Mouse (Mus musculus): ENCODE results near the gene Pid1.
A peak's percentile ranks its signal among the peaks of the same experiment; 100 is the strongest.
"Not testable (repeated sequence)": the region's sequence is repeated elsewhere in the genome, so short reads cannot be mapped to it uniquely, and the experiment has no call there.

The Pid1 gene

DNA sequence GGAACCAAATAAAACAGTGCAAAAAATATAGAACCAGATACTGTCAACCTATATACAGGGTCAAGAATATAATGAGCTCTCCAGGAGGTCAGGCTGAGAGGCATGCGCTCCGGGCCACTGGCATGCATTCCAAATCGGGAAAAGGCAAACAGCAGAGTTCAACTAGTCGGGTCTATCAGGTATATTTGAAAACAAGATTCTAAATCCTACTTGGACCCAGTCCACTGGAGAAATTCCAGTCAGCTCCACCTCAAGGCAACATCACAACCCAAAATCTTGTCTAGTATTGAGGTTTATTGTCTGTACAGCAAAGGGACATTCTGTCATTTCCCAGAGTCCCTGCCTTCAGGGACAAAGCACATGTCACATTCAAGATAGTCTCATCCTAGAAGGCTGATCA, 91.0 kb downstream of the Pid1 start:
- no peak for DNase-seq (ENCODE audit: low read depth, low spot score)

DNA sequence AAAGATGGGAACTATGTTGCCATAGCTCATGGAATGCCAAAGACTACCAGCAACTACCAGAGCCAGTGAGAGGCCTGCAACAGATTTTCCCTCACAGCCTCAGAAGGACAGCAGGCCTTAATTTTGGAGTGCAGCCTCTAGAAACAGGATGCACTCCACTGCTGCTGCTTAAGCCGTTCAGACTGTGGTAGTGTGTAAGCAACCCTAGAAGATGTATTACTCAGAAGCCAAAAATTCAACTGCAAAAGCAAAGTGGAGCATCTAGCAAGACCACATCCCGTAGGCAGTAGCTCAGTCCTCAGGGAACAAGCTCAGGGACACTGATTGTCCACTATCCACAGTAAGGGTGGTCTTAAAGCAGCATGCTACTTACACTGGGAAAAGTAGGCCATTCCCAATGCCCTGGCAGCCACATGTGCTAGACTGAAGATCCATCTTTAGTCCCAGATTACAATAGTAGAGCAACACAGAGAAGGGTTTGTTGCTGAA, 92.2 kb downstream of the Pid1 start:
- DNase-seq (ENCODE audit: low read depth, low spot score): no peak

DNA sequence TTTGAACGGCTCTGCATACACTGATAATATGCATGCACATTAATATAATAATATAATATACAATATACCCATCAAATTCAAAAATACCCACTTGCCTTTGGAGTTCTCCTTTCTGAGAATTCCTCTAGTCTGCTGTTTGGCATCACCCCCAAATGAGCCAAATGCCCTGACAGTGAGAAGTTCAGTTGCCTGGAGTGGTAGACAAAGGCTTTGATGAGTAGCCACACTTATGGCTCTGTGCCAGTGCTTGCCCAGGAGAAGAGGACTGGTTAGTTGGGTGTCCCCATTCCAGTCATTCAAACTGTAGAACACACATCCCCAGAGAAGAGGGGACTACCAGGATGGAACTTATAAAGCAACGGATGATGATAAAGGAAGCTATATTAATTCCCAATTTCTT, 106.3 kb downstream of the Pid1 start:
- DNase-seq (ENCODE audit: low read depth, low spot score): no peak

DNA sequence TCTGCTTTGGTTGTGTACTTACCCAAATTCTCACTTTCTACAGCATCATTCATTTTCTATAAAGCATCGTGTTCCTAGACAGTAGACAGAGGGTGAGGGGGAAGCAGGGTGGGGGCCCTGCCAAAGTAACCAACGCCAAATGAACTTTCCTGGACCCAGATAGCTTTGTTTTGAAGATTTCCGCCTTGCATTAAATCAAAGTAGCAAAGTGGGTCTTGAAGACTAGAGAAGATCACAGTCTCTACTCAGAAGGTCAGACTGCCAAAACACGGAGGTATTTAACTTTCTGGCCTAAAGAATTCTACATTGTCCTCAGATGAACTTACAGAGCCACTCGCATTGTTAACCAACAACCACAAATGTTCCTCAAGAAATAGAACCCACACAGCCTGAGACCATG, 109.6 kb downstream of the Pid1 start:
- DNase-seq (ENCODE audit: low read depth, low spot score): no peak

DNA sequence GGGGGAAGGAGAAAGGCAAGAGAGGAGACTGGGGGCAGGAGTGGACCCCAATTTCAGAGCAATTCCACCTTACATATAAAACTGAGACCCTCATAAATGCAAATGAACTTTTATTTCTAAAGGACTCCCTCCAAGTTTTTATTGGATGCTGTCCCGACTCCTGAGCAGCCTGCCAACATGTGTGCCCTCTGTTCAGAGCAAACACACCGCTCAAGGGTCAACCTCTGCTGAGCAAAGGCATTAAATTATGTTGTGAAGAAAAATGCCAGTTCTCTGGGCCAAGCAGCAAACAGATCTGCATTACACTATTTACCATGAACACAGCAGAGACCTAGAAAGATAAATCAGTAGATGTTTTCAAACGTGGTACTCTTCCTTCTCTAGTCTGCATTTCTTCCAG, 110.1 kb downstream of the Pid1 start:
- no peak for DNase-seq (ENCODE audit: low read depth, low spot score)

DNA sequence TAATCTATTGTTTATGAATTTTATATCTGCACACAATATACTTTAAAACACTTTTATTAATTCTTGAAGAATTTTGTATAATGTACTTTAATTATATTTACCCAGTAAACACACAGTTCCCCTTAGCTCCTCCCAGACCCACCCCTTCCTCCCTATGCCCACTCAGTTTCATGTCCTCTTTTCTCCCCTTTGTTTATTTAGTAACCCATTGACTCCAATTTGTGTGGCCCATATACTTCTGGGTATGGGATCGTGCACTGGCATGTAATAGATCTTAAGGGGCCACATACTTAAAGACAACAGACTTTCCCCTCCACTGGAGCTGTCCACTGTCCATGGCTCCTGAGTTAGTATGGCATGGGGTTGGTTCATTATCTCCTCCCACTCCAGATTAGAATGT, 112.8 kb downstream of the Pid1 start:
- DNase-seq (ENCODE audit: low read depth, low spot score): no peak

DNA sequence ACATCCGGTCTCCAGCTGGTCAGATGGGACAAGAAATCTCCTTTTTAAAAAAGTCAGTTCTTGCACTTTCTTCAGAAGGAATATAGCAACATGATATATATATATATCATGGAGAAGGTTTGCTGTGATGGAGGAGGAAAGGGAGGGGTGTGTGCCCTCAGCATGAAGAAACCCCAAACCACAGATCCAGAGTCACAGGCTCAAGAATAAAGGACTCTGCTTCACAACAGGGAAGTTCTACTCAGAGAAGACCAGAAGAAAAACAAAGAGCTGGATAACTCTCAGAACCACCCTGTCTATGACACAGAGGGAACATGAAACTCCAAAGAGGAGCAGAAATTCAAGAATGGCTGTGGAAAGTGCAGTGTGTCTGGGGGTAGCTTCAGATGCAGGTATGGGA, 113.2 kb downstream of the Pid1 start:
- DNase-seq (ENCODE audit: low read depth, low spot score): no peak

DNA sequence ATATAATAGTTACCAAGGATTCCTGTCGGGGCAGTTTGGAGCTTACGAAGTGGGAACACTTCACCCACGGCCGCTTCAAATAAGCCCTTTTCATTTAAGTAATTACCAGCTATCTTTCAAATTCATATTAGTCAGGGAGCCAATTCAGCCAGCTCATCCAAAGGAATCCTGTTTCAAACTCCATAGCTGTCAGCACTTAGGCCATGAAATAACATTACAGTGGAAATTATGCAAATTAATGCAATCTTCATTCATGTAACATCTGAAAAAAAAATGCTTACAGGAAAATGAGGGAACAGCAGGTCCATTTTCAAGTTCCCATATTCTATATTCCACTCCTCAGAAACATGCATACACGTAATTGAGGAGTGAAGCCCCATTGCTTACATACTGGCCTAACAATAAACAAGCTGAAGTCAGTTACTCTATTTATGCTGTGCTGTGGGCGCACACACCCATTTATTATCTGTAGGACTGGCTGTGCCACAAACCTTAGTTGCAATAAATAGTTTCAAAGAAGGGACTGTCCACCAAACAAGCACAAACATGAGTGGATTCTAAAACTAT, 114.1 kb downstream of the Pid1 start:
- DNase-seq (ENCODE audit: low read depth, low spot score): peak; percentile 35

DNA sequence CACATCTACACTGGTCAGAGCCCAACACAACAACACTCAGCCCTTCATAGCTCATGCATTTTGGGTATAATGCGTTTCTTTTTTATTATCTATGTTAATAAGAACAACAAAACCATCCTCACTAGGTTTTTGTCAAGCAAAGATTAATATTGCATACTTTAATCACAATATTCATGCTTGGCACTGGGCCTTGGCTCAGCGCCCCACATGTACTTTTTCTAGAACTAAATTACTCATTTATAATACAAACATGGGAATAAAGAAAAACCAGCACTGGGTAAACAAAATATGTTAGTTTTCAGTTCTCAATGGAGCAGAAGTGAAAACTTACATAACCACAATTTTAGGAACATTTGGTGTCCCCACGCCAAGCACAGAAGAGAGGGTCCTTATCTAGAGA, 116.9 kb downstream of the Pid1 start:
- no peak for DNase-seq (ENCODE audit: low read depth, low spot score)

DNA sequence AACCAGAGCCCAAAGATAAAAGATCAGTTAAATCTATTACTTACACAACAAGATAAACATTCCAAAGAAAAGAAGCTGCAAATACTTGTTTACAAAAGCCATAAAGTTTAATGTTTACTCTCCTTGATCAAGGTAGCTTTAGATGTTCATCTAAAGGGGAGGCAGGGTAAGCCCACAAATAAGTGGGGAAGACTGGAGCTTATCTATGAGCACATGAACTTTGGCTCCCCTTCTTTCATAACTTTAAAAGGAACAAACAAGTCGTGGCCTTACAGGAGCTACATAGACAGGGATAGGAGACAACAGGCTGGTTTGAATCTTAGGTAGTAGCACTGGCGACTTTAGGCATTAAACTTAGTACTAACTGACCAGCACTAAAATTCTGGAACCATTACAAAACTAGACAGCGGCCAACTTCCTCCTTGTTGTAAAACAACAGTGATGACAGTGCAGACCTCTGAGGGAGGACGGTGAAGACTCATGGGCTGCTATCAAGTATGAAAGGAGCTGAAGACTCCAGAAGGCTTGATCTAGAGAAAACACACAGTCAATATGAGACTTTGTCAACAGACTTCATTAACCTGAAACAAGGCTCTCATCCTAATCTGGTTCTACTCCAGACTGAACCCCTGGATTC, 122.7 kb downstream of the Pid1 start:
- DNase-seq (ENCODE audit: low read depth, low spot score): no peak

DNA sequence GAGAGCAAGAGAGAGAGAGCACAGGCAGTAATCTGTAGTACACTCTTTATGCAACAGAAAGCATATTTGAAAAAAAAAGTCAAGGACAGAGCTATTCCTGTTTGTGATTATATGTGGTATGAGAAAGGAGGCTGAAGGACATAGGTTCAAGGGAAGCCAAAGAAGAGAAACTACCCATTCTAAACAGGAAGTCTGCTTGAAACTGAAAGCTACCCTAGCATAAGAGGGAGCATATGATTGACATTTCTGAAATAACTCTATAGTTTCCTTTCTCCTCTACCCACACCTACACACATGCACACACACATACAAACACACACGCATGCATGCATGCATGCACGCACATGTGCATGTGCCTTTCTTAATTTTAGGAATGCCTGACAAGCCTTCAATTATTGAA, 123.8 kb downstream of the Pid1 start:
- DNase-seq (ENCODE audit: low read depth, low spot score): no peak

DNA sequence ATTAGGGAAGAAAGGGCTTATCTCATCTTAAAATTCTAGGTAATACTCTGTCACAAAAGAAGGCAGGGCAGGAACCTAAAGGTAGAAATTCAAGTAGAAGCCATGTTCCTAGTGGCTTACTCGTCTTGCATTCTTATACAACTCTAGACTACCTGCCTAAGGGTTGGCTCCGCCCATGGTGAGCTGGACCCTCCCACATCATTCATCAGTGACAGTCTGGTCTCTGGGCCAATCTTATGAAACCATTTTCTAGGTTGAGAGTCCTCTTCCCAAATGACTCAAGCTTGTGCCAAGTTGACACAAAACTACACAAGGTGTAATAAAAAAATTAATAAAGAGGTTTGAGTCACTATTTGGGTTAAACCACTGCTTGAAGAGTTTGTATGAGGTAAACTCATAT, 133.5 kb downstream of the Pid1 start:
- no peak for DNase-seq (ENCODE audit: low read depth, low spot score)

DNA sequence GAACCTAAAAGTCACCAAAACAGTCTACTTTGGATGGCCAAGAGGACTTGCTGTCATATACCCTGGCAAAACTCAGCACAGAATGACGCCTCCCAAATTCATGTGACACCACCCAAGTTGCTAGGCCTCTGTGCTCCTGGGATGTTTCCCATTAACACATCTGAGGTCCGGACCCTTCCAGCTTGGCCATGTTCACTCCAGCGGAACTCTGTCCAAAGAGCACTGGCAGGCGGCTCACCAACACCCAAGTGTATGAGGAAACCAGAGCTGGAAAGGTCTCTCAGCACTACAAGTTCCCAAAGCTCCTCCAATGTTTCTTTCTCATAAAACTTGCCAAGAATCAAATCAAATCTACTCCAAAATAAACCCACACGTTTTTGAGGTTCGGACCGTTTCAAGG, 138.4 kb downstream of the Pid1 start:
- no peak for DNase-seq (ENCODE audit: low read depth, low spot score)

DNA sequence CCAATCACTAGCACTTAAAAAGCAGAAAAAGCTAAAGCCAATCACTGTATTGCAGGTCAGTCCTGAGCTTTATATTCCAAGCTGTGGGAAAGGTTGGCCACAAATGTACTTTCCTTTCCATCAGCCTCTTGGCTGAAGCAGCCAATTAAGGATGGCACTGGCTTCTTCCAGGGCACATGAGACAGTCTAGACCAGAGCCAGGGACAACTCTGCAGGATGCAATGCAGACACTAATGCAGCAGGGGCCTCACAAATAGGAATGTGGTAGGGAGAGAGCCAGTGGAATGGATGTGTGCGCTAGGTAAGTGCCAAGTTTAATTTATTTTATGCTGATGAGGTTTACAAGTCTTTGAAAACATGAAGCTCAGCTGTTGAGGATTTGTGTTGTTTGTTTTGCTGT, 141.9 kb downstream of the Pid1 start:
- peak; percentile 54 for DNase-seq (ENCODE audit: low read depth, low spot score)

DNA sequence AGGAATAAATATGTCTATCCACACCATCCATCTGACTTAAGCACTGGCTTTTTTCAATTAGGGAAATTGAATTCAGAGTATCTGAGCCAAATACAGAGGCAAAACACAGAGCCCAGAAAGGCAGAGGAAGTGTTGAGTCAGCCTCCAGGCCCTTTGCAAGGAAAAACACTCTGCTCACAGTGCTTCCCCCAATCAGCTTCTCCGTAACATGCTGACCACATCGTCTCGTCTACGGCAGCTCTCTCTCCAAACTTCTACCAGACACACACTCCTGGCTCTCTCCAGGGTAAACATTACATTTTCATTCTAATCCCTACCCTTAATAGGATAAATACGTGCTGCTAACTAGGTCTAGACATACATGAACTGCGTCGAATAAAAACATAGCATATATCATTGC, 145.4 kb downstream of the Pid1 start:
- peak; percentile 79 for DNase-seq (ENCODE audit: low read depth, low spot score)

DNA sequence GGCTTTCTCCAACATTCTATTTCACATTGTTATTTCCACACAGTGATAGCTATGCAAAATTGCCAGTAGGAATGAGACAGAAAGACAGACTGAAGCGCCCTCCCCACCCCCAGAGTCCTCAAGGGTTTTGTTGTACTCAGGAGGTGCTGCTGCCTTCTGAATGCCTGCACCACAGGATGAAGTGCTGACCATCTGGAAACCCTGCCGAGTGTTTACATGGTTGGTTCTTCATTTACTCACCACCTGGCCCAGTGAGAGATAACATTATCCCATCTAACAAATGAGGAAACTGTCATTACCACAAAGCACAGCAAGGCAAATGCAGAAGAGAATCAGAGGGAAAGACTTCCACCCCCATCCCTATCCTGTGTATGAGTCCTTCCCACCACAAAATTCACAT, 146.2 kb downstream of the Pid1 start:
- peak; percentile 89 for DNase-seq (ENCODE audit: low read depth, low spot score)

DNA sequence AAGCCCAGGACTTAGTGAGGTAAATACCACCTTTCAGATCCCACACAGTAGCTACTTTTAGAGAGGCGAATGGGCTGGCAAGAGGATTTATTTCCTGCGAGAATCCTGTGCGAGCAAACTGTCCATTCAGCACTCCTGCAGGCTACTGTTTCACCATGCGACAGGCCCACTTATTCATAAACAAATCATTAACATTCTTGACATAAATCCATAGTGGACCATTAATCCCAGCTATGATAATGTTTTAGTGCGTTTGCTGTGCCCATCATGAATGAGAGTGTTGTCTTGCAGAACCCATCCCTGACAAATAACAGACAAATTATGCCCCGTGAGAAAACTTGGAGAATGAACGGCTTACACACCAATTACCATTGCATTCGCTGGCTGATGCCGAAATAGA, 152.5 kb downstream of the Pid1 start:
- peak; percentile 58 for DNase-seq (ENCODE audit: low read depth, low spot score)

DNA sequence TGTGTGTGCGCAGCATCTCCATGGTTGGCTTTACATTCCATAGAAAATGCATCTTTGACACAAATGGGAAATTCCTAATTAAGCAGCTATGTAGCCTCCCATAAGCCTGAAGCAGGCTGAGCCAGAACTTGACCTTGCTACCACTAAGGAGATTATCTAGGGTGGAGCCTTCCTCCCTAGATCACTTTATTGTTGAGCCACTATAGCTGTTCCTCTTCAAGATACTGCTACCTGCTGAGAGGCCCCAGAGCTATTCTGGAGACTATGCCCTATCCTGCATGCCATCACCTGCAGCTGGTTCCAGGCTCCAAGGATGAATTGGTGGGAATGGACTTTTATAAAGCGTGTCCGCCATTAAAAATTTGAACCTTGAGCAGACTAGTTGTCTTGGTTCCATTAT, 158.2 kb downstream of the Pid1 start:
- not testable (repeated sequence) for DNase-seq (ENCODE audit: low read depth, low spot score)

DNA sequence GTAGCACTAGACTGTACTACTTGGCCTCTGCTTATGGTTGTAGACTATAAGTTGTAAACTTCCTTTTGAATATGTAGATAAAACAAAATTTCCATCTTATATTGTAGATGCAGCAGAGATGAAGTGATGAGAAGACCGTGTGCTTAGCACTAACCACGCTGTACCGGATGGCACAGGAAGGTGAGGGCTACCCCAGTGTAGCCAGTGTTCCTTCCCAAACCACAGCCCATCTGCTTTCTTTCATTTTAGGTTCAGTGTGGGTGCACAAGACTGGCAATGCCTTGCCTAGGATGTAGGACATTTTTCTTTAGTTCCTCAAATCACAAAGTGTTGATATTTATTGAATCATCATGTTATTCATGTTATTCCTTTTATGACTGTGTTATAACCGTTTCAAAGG, 160.5 kb downstream of the Pid1 start:
- DNase-seq (ENCODE audit: low read depth, low spot score): peak; percentile 84

DNA sequence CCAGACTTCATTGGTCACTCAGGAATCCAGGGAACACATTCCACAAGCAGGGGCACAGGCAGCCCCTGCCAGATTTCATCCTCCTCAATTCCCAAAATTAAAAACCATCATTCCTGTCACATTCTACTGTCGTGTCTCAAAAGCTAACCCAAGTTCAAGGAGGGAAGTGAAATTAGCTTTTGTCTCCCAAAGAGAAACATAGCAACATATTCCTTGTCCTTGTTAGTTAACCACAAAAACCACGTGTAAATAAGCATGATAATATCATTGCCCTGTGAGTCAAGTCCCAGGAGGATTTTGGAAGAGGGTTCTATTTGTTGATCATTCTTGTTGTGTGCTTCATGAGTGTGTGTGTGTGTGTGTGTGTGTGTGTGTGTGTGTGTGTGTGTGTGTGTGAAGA, 164.1 kb downstream of the Pid1 start:
- no peak for DNase-seq (ENCODE audit: low read depth, low spot score)

DNA sequence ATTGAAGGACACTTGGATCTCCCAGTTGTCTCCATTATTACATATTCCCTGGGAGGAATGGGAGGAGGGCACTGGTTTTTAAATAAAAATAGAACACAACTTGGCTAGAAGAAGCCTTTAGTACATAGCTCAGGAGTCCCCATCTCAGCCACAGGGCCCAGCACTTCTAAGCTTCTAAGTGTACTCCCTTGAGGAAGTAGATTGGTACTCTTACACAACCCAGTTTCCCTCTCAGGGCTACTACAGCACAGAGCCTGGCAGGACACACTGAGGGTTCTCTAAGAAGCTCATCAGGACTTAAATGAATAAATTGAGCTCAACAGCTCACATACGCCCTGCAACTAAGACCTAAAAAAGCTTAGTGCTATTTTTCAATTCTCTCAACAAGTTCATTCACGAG, 165.1 kb downstream of the Pid1 start:
- peak; percentile 35 for DNase-seq (ENCODE audit: low read depth, low spot score)

DNA sequence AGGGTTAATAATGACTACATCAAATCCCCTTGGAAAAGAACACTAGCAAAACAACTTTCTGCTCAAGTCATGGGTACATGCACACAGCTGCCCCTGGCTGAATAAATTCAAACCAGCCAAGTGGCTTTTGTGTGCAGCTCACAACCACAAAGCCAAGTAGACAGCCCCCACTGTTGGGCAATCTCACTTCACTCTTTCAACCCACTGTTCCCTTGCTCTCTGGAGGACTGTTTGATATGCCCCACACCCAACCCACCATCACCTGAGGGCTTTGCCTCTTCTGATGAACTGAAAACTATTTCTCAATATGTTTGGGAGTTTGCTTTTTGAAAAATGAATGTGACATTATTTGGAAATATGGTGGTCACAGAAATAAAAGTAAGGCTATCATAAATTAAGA, 171.8 kb downstream of the Pid1 start:
- no peak for DNase-seq (ENCODE audit: low read depth, low spot score)

DNA sequence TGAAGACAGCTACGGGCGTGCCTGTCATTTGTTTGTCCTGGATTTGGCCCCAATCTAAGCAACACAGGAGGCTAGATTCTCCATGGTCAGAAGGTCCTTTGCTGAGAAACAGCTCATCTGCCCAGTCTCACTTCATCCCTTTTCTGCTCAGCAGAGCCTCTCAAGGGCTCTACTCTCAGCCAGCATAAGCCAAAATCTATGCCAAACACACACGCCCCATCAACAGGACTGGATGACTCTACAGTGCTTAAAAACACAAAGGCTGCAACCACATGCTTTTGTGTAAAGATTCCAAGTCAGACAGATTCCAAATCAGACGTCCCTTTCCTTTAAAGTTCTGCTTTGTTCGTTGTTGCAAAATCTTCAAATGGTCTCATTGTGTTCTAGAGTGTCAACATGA, 174.5 kb downstream of the Pid1 start:
- peak; percentile 15 for DNase-seq (ENCODE audit: low read depth, low spot score)
